Mouse (Mus musculus): Measurements from ENCODE around the gene Rsph1.

- no peak for TF ChIP-seq CTCF (IDR thresholded peaks at IDR 0.05; ENCODE audit: low read depth)
- TF ChIP-seq EP300 (IDR thresholded peaks at IDR 0.05; ENCODE audit: low read depth) = no peak
These were observed 45.4 kb downstream of the Rsph1 start for GRCm38 (mm10) chr17:31231780-31232179.
